Mouse (Mus musculus): ENCODE measurements around the gene Npas3.
"Not testable (repeated sequence)": the region's sequence is repeated elsewhere in the genome, so short reads cannot be mapped to it uniquely, and the experiment has no call there.

Gene Npas3

GRCm38 (mm10) chr12:53248101-53248727, at the start of gene Npas3:
TSS of gene Npas3 (plus strand) at chr12:53248677.
- peak; percentile 28 for DNase-seq

- DNase-seq, result no peak
Observed at GRCm38 (mm10) chr12:53217141-53217540, 31.3 kb upstream of the Npas3 start.

GRCm38 (mm10) chr12:53222742-53223141, 25.7 kb upstream of the Npas3 start:
- DNase-seq, result peak; percentile 14

GRCm38 (mm10) chr12:53227356-53227755, 21.1 kb upstream of the Npas3 start:
- DNase-seq, result no peak

GRCm38 (mm10) chr12:53229419-53229818, 19.1 kb upstream of the Npas3 start:
- DNase-seq, result no peak

- DNase-seq, result no peak
Observed at GRCm38 (mm10) chr12:53246181-53246580, 2.3 kb upstream of the Npas3 start.

- no peak for DNase-seq
Observed at GRCm38 (mm10) chr12:53246581-53247490, 1.6 kb upstream of the Npas3 start.

GRCm38 (mm10) chr12:53247491-53248035, 914 bp upstream of the Npas3 start:
- no peak for DNase-seq

- DNase-seq, result no peak
Observed at GRCm38 (mm10) chr12:53248796-53249195, 319 bp downstream of the Npas3 start.

GRCm38 (mm10) chr12:53251701-53252181, 3.3 kb downstream of the Npas3 start:
- no peak for DNase-seq

GRCm38 (mm10) chr12:53252213-53252571, 3.7 kb downstream of the Npas3 start:
- peak; percentile 15 for DNase-seq

GRCm38 (mm10) chr12:53252572-53253422, 4.3 kb downstream of the Npas3 start:
- DNase-seq, result peak; percentile 23

- peak; percentile 19 for DNase-seq
Observed at GRCm38 (mm10) chr12:53253461-53254159, 5.1 kb downstream of the Npas3 start.

GRCm38 (mm10) chr12:53254160-53254480, 5.6 kb downstream of the Npas3 start:
- no peak for DNase-seq

GRCm38 (mm10) chr12:53274502-53274901, 26.0 kb downstream of the Npas3 start:
- DNase-seq, result not testable (repeated sequence)

- no peak for DNase-seq
Observed at GRCm38 (mm10) chr12:53277393-53277792, 28.9 kb downstream of the Npas3 start.

- DNase-seq, result no peak
Observed at GRCm38 (mm10) chr12:53290341-53290740, 41.9 kb downstream of the Npas3 start.

GRCm38 (mm10) chr12:53290846-53291245, 42.4 kb downstream of the Npas3 start:
- no peak for DNase-seq

GRCm38 (mm10) chr12:53292010-53292409, 43.5 kb downstream of the Npas3 start:
- DNase-seq, result no peak

- DNase-seq, result no peak
Observed at GRCm38 (mm10) chr12:53292508-53293300, 44.2 kb downstream of the Npas3 start.

GRCm38 (mm10) chr12:53294011-53294410, 45.5 kb downstream of the Npas3 start:
- no peak for DNase-seq

Measured in thymus, postnatal 4 days (tissue).